Mouse (Mus musculus) adipocyte (in vitro differentiated cells): ENCODE results near the gene Hexa.

Experiments
- DNase-seq: peaks from one replicate; pipeline ENCODE4 v3.0.0-alpha.2; 2016; ENCODE audit warnings: low spot score

Gene Hexa

DNA sequence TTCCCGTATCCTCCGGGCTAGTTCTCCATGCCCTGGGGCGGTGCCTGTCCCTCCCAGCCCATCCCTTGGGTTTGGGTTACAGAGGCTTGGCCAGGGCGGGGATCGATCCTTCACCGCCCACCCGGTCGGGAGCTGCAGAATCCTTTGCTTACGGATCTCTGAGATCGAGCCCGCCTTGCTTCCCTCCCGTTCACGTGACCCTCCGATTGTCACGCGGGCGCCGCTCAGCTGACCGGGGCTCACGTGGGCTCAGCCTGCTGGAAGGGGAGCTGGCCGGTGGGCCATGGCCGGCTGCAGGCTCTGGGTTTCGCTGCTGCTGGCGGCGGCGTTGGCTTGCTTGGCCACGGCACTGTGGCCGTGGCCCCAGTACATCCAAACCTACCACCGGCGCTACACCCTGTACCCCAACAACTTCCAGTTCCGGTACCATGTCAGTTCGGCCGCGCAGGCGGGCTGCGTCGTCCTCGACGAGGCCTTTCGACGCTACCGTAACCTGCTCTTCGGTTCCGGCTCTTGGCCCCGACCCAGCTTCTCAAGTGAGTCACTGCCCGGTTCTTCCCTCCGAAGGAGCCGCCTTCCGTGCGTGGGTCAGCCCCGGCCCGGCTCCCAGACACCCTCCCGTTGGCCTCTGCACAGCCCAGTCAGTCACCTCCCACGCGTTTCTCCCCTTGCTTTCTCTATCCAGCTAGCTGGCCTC, at the start of gene Hexa, which contains the start of gene Tmem202:
TSS of gene Hexa (plus strand) at position 100 of the 697 bp plus-strand sequence.
TSS of gene Tmem202 (minus strand) at position 407 of the 697 bp plus-strand sequence.
- peak; percentile 92 for DNase-seq

DNA sequence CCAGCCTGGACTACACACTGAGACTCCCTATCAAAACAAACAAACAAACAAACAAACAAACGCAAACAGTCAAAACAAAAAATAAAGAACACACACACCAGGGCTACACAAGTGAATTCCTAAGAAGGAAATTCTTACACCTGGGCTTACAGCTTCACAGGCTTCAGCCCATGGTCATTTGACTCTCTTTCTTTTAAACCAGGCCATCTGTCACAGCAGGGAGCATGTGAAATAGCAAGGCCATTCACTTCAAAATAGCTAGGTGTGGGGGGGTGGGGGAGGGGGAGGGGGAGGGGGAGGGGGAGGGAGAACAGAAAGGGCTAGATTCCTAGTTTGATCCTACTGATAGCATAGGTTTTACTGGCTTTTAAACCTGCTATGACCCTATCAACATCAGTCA, 31.2 kb upstream of the Hexa start:
- no peak for DNase-seq

DNA sequence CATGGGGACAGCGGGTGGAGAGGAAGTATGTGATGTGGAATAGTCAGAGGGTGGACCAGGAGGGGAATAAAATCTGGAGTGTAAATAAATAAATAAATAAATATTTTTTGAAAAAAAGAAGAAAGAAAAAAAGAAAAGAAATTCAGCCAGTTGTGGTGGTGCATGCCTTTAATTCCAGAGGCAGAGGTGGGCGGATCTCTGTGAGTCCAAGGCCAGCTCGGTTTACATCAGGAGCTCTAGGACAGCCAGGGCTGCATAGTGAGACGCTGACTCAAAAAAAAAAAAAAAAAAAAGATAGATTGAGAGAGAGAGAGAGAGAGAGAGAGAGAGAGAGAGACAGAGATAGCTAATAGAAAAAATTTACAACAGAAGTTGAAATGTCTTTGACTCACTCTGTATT, 27.0 kb upstream of the Hexa start:
- DNase-seq = no peak

DNA sequence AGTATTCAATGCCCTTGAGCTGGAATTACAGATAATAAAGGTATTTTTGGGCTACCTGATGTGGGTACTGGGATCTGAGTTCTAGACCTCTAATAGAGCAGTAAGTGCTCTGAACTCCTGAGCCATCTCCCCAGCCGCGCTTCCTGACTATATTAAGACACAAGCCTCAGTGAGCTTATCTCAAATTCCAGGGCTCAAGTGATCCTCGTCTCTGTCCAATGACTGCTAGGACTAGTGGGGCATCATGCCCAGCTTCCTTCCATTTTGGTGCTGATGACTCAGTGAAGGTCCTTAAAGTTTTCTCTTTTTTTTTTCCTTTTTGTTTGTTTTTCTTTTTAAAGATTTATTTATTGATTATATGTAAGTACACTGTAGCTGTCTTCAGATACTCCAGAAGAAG, 24.3 kb upstream of the Hexa start:
- no peak for DNase-seq

DNA sequence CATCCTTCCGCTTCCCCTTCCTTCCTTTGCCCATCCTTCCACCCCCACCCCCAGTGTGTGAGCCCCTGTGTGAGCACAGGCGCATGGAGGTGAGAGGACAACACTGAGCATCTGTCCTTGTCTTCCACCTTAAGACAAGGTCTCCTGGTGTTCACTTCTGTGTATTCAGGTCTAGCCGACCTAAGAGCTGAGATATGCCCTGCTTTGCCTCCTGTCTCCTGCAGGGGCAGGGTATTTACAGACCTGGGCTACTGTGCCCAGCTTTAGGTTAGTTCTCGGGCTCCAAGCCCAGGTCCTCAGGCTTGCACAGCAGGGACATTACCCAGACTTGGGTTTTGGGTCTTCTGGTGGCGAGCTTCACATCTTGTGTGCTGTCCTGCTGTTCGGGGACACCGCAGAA, 22.2 kb upstream of the Hexa start:
- no peak for DNase-seq

DNA sequence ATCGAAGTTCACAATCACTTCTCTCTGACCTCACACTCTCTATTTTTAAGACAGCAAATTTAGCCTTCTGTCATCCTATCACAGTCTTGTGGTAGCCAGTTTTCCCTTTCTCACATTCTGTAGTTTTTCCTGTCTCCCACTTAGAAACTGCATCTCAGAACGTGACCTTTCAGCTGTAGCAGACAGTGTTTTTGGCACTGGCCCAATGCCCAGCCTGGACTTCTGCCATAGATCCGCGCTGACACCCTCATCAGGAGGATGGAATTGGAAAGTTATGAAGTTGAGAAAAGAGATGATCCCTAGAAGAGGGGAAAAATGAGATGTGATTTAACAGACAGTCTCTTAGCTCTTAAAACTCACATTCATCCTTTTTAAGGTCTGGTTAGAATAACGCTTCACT, 20.4 kb upstream of the Hexa start:
- peak; percentile 49 for DNase-seq

DNA sequence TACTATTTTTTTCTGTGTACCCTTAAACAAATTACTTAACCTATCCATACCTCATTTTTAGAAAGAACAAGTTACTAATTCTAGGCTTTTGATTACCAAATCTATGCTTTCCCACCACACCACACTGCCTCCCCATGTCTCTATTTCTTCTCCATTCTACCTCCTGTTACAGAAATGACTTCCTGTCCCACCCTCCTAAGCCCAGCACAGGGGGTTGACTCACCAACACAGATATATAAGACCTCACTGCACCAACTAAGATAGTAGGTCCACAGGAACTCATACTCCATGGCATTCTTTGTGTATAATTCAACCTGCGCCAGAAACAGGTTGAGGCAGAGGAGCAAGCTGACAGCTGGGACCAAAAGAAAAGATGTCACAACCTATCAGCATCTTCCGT, 19.9 kb upstream of the Hexa start:
- DNase-seq = no peak

DNA sequence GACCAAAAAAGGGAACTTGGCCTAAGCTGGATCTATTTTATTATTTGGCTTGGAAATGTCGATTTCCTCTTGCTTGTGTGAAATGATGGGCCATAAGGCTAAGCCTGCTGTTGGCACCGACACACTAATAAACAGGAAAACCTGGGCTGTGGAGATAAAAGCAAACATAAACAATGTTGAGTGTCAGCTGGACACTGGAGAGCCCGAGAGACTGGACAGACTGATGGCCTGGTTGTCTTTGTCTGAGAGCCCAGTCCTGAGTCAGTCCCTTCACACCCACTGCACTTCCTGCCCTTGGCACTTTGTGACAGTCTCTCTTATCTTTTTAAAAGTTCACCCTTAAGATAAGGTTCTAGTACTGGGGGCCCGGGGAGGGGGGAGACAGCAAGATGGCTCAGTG, 16.4 kb upstream of the Hexa start:
- no peak for DNase-seq

DNA sequence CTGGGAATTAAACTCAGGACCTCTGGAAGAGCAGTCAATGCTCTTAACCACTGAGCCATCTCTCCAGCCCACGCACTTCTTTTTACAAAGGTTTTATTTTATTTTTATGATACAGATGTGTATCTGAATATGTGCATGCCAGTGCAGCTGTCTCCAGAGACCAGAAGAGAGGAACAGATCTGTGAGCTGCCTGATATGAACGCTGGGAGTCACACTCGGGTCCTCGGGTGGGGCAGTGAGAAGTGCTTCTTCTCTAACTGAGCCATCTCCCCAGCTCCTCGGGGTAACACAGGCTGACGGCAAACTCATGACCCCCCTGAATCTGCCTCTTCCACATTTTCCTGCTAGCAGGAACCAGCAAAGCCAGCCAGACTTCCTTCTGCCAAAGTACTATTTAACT, 12.6 kb upstream of the Hexa start:
- no peak for DNase-seq

DNA sequence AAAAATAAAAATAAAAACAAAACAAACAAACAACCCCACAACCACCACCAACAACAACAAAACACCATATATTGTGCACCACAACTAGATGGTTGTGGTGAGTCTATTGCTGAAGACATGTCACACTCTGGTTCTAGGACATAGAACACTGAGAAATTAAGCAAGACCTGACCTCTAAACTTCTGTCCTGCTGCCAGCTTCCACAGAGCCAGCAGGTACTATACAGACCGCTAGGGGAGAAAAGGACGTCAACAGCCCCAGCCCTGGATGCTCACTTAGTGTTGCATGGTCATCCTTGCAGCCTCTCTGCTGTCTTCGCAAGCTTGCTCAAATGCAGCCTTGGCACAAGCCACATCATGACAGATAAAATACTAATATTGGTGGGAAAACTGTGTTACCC, 11.8 kb upstream of the Hexa start:
- no peak for DNase-seq

DNA sequence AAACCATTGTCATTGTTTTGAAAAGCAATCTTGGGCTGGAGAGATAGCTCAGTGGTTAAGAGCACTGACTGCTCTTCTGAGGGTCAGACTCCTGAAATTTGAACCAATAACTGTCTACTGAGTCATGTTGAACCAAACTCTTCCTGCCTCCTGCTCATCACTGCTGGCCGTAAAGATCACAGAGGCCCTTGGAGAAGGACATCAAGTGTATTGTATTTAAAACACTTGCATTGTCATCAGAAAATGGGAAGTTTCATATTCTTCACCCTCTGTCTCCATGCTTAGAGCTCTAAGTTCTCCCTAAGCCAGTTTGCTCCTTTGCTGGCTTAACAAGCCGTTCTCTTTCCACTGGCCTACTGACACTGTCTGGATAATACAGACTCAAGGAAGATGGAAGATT, 11.1 kb upstream of the Hexa start:
- DNase-seq = no peak

DNA sequence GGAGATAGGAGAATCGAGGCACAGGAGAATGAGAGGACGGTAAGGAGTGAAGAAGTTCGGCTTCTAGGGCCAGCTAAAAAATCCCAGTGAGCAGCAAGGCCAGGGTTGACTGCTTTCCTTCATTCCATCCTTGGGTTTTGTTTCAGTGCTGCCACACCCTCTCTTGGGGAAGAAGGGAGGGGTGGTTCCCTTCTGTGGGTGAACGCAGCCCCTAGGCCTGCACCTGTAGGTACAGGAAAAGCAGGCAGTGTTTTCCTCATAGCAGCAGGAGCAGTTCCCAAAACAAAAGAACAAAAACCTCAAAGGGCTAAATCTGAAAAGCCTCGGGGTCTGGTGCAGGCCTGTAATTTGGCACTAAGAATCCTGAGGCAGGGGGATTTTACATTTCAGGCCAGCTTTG, 7.7 kb upstream of the Hexa start:
- no peak for DNase-seq

DNA sequence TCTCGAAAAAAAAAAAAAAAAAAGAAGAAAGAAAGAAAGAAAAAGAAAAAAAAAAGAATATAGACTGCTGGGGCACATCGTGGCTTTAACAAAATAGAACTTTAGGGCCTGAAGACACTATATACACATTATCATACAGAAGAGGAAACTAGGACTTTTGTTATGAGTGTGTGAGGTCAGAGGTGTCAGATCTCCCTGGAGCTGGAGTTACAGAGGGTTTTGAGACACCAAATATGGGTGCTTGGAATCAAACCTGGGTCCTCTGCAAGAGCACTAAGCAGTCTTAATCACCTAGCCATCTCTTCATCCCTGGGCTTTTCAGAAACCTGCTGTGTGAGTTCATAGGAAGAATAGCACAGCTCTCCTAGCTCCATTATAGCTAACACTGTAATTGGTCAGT, 5.9 kb upstream of the Hexa start:
- DNase-seq = no peak

DNA sequence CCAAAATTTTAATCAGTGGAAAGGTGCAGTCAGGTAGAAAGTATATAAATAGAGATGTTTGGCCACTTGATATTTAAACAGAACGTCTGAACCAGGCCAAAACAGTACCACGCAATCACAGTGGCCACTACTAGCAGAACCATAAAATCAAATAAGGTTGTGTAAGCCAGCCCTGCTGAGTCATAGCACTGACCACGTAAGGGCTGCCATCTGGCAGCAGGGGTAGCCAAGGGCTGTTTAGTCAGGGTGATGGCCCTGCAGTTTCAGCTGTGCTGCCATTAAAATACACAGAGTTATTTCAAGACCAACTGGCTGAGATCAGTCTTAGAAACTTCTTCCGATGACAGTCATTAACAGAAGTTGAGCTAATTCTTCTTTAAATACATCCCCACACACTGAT, 5.5 kb upstream of the Hexa start:
- DNase-seq = peak; percentile 86

DNA sequence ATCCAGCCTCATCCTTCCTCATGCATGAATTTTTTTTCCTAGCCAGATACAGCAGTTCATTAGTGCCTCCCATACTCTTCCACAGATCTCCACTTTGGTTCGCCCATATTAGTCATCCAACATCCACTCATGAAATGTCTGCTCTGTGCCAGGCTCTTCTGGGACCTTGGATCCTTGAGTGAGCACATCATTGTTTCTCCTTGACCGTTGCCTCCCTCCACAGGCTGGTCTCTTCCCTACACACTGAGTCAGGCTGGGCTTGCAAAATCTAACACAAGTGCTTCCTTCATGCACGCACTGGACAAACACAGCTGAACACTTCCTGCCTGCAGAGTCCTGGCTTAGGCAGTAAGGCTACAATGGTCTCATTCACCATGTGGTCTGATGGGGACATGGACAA, 1.7 kb upstream of the Hexa start:
- DNase-seq = peak; percentile 73

DNA sequence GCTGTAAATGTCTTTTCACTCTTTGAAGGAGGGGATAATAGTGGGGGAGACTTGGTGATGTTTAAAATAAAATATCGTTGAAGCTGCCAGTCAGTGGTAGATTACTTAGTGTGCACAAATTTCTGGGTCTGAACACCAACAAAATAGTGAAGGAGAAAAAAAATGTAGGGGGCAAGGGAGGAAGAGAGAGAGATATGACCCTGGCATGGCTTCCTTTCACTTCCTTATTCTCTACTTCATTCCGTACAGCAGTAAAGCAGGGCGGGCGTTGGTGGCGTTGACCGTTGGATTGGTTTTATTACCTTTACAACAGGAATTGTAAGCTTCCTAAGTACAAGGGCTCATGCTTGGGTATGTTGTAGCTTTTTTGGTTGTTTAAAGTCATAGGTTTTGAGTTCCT, 2.3 kb downstream of the Hexa start:
- no peak for DNase-seq

DNA sequence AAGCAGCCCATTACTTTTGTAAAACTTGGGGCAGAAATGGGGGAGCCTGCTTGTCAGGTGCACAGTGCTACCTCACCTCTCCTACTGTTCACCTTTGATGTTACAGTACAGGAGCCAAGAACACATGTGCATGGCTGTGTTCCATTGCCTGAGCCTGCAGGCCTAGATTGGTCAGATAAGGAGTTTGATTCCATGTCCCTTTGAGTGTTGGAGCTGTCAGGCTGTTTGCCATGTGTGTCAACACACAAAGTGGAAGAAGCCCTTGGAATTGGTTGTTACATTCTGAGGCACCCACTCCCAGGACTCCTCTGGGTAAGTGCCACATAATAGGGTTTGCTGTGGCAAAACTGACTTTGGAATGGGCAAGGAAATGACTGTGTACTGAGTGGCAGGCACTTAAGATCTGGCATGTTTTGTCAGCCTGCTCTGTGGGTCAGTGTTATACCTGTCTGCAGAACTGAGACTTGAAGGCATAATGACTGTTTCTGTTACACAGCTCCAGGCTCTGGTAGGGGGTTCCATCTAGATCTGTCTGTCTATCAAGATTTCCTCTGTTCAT, 3.5 kb downstream of the Hexa start:
- peak; percentile 24 for DNase-seq

DNA sequence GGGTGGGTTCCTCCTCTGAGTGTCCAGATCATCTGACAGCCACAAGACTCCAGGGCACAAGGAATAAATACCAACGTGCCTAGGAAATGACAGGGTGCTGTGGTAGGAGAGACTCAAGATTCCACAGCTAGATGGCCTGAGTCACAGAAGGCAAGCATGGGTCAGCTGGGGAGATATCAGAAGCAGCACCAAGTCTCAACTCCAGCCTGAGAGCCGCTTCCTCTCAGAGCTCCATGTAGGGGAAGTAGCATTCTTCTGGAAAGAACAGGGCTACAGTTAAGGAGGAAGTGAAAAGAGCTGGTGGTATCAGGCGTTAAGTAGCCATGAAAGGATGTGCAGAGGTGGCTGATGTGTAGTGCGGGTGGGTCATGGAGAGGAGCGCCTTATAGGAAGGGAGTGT, 5.4 kb downstream of the Hexa start:
- no peak for DNase-seq

DNA sequence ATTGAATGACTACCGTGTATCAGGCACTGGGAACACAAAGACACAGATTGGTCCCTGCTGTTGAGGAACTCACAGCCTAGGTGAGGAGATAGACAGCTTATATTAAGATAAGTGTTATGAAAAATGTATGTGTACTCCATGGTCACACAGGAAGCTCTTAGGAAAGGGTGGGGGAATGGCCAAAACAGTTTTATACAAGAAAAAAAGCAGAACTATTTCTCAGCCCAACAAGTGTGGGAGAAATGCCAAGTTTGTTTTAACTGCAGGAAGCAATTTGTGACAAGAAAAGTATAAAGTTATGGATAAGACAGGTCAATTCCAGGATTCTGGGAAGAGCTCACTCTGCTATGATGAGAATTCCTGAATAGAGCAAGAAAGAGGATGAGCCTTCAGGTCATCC, 8.5 kb downstream of the Hexa start:
- DNase-seq = no peak

DNA sequence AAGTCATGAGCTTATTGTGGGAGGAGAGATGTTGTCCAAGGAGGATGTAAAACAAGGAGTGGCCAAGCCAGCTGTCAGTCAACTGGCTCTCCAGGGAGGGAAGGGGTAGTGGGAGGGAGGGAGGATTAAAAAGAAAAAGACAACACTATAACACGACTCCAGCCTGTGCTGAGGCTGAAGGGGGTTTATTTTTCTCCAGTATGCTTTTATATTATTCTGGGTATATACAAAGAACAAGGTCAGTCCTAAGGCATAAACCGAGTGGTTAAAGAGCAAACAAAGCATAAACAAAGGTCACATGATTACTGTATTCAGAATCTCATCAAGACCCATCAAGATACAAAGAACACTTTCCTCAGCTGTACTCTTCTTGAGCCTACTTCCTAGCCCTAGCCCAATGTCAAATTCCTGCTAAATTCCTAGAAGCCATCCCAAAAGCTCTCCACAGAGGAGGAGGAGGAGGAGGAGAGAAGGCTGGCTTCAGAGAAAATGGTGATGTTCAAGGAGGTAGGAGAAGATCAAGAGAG, 9.7 kb downstream of the Hexa start:
- DNase-seq = no peak

DNA sequence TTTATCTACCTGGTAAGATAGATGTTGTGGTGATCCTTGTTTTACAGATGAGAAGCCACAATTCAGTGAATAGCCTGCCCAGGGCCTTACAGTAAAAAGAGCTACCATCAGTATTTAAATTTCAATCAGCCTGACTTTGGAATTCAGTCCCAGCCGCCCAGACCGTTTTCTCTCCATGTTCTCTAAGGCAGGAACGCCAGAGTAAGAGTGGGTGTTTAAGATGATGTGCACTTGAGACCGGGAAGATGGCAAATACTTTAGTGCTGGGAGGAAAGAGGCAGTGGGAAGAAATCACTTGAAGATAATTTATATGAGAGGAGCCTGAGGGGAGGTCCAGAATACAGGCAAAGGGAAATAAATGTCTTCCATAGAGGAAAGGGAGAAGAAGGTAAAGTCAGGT, 10.7 kb downstream of the Hexa start:
- no peak for DNase-seq

DNA sequence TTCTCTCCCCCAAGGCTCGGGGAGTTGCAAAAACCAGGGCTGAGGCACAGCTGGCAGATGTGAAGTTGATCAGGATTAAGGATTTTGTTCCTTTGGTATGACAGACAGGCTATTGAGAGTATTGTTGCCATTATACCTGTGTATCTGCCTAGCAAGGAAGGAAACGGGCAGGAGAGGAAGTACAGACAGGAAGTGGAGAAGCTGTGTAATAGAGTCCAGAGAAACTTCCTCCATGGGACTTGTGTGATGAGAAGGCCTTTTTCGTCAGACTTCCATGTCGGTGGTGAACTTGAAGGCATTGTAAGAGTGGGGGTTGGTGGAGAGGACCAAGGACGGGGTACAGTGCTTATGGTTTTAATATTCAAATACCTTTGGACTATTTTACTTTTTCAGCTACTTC, 11.7 kb downstream of the Hexa start:
- no peak for DNase-seq

DNA sequence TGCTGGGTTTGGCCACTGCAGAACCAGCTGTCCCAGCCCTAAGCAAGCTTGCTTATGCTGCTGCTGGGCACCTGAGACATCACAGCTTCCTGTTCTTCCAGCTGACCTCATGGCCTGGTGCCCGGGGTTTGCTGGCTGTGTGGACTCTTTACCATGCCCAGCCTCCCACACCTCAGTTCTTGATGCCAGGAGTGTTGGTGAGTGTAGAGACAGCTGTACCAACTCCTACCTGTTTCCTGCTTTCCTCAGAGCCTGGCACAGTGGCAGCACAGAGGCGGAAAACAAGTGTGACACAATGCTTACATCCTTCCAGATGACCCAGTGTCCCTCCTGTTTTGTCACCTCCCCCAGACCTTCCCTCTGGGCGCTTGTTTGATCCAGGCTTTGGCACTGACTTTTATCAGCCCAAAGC, 12.3 kb downstream of the Hexa start:
- DNase-seq = no peak

DNA sequence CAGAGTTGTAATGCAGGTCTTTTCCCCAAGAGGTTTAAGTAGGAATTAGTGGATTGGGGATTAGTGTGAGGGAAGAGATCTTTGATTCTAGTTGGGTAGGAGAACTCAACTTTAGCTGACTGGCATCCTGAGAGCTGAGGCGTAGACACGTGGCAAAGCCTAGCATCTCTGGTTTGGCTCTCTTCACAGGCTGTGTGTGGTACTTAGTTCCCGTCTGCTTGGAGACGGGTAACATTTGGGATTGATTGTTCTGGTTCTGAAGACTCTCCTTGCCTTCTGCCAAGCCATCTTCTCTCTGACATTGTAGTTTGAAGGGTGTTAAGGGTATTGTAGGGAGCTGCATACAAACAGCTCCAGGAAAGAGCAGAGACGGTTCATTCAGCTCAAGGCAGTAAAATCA, 13.3 kb downstream of the Hexa start:
- no peak for DNase-seq
